Mouse (Mus musculus) macrophage (primary cell): Measurements from ENCODE around the gene Tsku. TPM values are rescaled to one million over a fixed set of nuclear protein-coding genes. Genes with fewer than 3 reads are reported as not detected.

ENCODE experiments used
- H3K27ac ChIP-seq: fragments of 350-480 bp; formaldehyde crosslinking; 2 replicates; pipeline ENCODE4 v1.9.0; 2021
- H3K36me3 ChIP-seq: fragments of 350-480 bp; formaldehyde crosslinking; 2 replicates; pipeline ENCODE4 v1.9.0; 2021; ENCODE audit errors: inconsistent target
- H3K4me3 ChIP-seq: fragments of 350-480 bp; formaldehyde crosslinking; 2 replicates; pipeline ENCODE4 v1.9.0; 2021; ENCODE audit errors: inconsistent target
- H3K79me2 ChIP-seq: fragments of 350-480 bp; formaldehyde crosslinking; 2 replicates; pipeline ENCODE4 v1.9.0; 2021; ENCODE audit errors: inconsistent target
- WGBS: methylation state at CpG from one replicate; pipeline ENCODE4 v1.1.7; 2026; ENCODE audit warnings: inconsistent platforms; ENCODE audit not compliant: missing documents; 5-methylcytosine and 5-hydroxymethylcytosine counted together
- polyA plus RNA-seq: library from polyadenylated mRNA; stranded (reverse); fragments of 250-400 nt; gene quantifications from 3 replicates; pipeline ENCODE4 v1.2.4, GENCODE M21; 2018; ENCODE audit warnings: inconsistent platforms

The Tsku gene
- polyA plus RNA-seq, 1 experiment from 2014 or later, result 3.6 TPM

DNA sequence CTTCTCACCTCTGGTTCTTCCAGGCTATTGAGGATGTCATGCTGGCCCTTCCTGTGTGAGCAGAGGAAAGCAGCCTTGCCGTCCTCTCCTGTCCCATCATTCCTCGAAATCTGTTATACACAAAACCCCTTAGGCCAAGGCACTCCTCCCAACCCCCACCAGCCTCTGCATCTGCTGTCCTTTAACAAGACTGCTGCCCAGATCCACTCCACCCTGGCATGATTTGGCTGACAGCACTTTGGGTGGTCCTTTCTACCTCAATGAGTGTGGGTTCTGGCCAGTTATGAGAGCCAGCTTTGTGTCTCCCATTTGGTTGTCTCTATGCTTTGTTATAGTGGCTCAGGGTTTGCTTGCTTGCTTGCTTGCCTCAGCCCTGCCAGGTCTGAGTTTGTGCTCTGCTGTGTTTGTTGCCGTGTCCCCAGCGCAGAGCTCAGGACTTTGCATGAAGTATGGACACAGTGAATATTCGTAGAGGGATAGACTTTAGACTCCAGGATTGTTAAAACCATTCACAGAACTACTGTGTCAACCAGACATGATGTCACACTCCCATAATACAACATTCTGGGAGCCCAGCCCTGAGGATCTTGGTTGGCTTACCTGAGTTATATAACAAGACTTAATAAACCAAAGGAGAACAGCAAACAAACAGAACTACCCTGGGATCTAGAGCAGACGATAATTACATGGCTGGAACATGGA, 19.2 kb upstream of the Tsku start:
- H3K4me3 ChIP-seq, result no peak overlapping the region
- H3K27ac ChIP-seq, result no peak overlapping the region
- 90% methylated on average over 6 of the region's 6 CpGs for WGBS
- no peaks in the 10 kb centered on the region for H3K36me3 ChIP-seq
- H3K79me2 ChIP-seq, result no peaks in the 10 kb centered on the region

DNA sequence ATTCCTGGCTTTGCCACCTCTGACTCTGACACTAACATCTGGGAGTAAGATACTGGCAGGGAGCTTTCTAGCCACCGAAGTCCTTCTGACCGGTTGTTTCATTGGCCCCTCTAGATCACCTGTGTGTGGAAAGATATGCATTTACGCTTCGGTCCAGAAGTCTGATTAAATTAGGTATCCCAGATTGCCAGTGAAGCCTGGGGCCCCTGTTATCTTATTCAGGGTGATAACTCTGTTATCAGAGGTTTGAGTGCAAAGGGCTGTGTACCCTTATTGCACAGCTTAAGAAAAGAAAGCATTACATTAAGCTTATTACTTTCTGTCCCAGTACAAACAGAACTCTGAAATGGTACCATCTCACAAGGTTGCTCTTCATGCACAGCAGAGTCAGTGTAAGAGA, 18.1 kb upstream of the Tsku start:
- 94% methylated on average over 4 of the region's 4 CpGs for WGBS
- Histone ChIP-seq H3K27ac (no peak overlapping the region), H3K4me3 (no peak overlapping the region), H3K36me3 (no peaks in the 10 kb centered on the region), H3K79me2 (no peaks in the 10 kb centered on the region)

DNA sequence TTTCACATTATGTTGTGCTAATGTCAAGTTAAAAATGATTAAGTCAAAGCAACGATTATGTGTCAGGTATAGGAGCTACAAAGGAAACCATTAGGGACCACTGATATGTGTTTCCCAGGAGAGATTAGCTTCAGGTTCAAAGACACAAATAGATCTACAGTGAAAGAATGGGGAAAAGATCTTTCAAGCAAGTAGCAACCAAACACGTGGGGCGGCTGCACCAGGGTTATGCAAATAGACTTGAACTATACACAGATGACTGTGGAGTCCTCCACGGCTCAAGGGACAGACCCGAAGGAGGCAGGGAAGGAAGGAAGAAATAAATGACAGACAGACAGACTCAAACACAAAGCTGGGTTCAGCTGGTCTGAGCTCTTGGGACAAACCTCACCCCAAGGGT, 16.1 kb upstream of the Tsku start:
- H3K4me3 ChIP-seq, result no peak overlapping the region
- no peak overlapping the region for H3K27ac ChIP-seq
- no peaks in the 10 kb centered on the region for H3K79me2 ChIP-seq
- no peaks in the 10 kb centered on the region for H3K36me3 ChIP-seq
- WGBS, result 66% methylated on average over 5 of the region's 5 CpGs

DNA sequence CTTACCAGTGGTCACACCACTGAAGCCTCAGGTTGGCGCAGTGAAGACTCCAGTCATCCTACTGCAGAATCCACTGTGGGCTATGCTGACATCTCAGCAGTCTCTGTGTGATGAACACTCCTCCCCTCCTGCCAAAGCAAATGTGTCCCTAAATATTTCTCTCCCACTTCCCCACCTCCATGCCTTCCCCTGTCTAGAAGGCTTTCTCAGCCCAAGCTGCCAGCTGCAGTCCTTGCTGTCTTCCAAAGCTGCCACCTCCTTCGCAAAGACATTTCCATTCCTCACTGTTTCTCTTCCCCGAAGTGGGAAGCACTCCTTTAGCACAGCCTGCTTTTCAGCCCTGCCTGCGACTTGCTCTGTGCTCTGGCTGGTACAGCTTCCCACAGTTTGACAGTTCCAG, 10.0 kb upstream of the Tsku start:
- WGBS, result 70% methylated on average over 4 of the region's 4 CpGs
- Histone ChIP-seq H3K4me3 (no peak overlapping the region), H3K79me2 (no peaks in the 10 kb centered on the region), H3K27ac (no peak overlapping the region), H3K36me3 (no peaks in the 10 kb centered on the region)

DNA sequence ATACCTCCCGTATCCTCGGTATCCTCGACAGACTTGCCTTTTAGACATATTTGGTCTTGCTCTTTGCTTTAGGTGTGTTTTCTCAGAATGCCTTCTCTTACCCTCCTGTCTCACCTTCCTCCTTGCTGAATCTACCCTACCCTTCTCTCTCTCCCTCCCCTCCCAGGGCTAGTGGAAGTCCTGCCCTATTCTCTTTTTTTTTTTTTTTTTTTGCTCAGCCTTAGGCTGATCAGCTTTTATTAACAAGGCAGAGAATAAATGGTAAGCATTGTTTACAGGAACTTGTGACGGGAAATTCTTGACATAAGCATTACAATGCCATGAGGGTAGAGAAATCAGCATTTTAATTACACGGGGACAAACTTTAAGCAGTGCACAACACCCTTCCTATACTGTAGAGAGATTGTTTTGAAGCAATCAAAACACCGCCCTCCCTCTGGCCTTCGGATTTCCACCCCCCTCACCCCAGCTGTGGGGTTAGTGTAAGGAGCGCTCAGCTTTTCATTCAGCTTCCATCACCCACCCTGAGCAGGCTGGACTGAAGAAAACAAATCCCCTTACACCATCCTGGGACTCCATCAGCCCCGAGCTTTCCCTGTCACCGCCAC, 8.7 kb upstream of the Tsku start:
- WGBS, result 95% methylated on average over 10 of the region's 10 CpGs
- H3K79me2 ChIP-seq, result no peaks in the 10 kb centered on the region
- no peaks in the 10 kb centered on the region for H3K36me3 ChIP-seq
- H3K27ac ChIP-seq, result no peak overlapping the region
- no peak overlapping the region for H3K4me3 ChIP-seq

DNA sequence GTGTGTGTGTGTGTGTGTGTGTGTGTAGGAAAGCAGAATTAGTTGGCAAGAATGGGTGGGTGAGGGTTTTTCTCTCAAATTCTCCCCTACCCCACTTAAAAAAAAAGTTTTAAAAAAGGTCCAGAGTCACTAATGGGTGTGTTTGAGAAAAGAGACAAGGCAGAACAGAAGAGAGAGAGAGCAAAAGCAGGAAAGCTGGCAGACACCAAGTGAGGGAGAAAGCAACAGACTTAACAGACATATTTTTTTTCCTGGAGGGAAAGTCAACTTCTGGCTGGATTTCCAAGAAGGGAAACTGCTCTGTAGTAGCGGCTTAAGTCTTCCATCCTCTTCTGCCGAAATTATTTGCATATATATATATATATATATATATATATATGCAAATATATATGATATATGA, 534 bp upstream of the Tsku start:
- WGBS, result 38% methylated on average over 2 of the region's 2 CpGs
- Histone ChIP-seq H3K27ac (peak overlapping the region; percentile 59), H3K79me2 (no peaks in the 10 kb centered on the region), H3K4me3 (peak overlapping the region; percentile 14; the same call in 1 of the 2 replicates), H3K36me3 (no peaks in the 10 kb centered on the region)

DNA sequence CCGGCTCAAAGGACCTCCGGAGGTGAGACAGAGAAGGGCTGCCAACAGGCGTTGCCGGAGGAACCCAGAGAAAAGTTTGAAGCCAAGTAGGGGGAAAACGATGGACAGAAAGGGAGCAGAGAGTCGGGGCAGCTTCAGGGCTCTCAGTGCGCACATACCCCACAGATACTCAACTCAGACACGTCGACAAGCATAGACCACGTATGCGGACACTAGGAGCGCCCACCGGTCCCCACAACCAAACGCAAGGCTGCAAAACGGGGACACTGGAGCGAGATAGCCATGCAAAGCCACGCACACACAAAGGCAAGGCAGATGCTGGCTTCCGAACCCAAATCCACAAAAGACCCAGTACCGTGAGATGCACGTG, 522 bp downstream of the Tsku start:
- H3K36me3 ChIP-seq, result no peaks in the 10 kb centered on the region
- no peak overlapping the region for H3K27ac ChIP-seq
- no peaks in the 10 kb centered on the region for H3K79me2 ChIP-seq
- H3K4me3 ChIP-seq, result peak overlapping the region; percentile 37
- 4% methylated on average over 20 of the region's 20 CpGs for WGBS

DNA sequence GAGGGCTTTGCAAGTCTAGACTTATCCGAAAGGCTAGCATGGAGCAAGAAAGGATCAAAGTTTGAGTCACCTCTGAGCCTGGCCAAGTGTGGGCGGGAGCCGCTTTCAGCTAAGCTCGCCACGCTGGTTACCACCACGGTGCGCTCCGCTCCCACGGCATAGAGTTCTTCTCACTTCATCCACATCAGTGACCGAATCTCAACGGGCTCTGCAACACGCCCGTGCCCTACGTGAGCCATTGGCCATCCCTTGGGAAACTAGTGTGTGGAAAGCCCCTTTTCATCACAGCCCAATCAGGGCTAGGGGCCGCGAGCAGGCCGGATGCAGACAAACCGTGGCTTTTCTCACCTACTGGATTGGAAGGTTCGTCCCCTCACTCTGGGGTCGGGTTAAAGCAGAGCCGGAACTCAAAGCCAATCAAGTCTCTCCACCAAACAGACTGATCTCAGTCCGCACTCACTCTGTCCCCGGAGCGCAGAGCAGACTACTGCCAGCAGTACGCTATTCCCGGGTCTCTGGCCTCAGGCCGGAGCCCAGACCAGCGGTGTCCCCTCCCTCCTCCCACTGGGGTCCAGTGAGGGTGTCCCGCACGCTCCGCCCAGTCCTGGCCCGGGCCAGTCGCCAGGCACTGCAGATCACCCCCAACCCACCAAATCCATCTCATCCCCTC, 1.0 kb downstream of the Tsku start:
- Histone ChIP-seq H3K27ac (no peak overlapping the region), H3K4me3 (peak overlapping the region; percentile 37), H3K36me3 (no peaks in the 10 kb centered on the region), H3K79me2 (no peaks in the 10 kb centered on the region)
- WGBS, result 21% methylated on average over 33 of the region's 33 CpGs

DNA sequence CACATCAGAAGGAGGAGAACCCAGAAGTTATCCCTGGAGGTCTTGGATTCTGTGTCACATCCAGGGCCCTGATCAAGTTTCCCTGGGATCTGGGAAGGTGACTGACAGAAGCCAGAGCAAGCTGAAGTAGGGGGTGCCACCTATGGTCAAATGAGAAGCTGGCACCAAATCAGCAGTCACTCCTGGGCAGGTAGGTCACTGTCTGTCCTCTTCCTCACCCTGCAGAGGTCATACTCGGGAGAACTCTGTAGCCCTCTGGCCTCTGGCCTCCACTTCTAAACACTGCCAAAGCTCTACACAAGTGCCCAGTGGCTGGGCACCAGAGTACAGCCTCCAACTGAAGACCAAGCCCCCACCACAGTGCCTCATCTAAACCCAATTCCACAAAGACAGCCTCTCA, 3.1 kb downstream of the Tsku start:
- WGBS, result 92% methylated on average over 1 of the region's 1 CpGs
- Histone ChIP-seq H3K79me2 (no peaks in the 10 kb centered on the region), H3K4me3 (no peak overlapping the region), H3K36me3 (no peaks in the 10 kb centered on the region), H3K27ac (no peak overlapping the region)

DNA sequence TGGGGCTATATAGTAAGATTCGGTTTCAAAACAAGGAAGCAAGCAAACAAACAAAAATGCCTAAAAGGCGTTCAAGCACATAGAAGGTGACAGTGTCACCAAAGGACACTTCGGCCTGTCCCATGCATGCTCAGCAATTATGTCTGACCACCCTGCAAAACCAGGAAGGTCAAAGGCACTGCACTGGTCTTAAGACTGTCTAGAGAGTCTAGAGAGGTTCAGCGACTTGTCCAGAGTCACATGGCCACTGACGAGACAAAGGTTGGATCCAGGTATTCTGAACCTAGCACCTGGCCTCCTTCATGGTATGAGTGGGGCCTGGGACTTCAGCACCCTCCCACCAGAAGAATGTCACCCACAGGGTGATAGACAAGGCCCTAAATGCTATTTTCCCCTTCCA, 3.8 kb downstream of the Tsku start:
- WGBS, result 83% methylated on average over 5 of the region's 5 CpGs
- Histone ChIP-seq H3K36me3 (no peaks in the 10 kb centered on the region), H3K79me2 (no peaks in the 10 kb centered on the region), H3K27ac (no peak overlapping the region), H3K4me3 (no peak overlapping the region)

DNA sequence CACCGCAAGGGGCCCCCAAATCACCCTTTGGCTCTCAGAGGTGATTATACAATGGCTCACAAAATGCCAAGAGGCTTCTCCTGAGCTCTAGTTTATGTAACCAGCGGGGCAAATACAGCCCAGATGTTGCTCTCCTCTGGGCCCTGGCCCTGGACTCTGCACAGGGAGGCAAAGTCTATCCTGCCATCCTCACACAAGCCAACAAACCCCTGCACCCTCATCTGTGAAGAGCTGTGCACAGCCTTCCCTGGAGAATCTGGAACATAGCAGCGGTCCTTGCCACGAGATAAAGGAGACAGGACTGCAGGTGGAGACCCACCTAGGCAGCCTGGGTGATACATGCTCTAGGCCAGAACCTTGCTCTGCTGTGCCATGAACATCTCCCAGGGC, 6.2 kb downstream of the Tsku start:
- Histone ChIP-seq H3K27ac (no peak overlapping the region), H3K79me2 (no peaks in the 10 kb centered on the region), H3K4me3 (no peak overlapping the region), H3K36me3 (no peaks in the 10 kb centered on the region)
- 94% methylated on average over 4 of the region's 4 CpGs for WGBS

DNA sequence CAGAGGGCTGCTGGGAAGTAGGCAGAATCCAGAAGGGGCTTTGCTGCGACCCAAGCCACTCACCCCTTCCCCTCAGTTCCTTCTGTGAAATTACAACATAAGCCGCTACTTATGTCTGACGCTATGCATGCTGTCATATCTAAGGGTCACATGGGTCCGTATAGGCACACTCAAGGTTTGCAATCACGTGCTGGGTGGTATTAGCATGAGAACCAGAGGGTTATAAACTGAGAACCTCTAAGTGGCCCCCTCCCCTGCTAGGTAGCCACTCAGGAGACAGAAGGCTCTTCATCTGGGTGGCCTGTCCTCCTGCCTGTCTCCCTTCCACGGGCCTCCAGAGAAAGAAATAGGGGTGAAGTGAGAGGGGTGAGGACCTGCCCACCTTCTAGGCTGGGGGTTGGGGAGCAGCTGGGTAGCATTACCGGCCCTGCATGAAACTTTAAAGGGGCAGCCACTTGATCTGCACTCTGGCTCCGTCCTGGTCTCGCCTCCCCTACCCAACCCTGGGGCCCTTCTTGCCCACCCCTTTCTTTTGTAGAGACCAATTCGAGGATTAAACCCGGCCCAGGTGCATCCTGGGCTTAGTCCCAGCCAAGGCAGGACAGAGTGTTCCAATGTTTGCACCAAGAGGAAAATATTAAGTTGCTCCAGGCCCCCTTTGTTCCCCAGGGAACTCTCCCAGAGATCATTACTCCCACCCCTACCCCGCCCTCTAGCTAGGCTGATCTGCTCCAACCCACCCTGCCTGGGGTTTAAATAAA, 6.8 kb downstream of the Tsku start:
- WGBS, result 83% methylated on average over 11 of the region's 12 CpGs
- no peak overlapping the region for H3K27ac ChIP-seq

DNA sequence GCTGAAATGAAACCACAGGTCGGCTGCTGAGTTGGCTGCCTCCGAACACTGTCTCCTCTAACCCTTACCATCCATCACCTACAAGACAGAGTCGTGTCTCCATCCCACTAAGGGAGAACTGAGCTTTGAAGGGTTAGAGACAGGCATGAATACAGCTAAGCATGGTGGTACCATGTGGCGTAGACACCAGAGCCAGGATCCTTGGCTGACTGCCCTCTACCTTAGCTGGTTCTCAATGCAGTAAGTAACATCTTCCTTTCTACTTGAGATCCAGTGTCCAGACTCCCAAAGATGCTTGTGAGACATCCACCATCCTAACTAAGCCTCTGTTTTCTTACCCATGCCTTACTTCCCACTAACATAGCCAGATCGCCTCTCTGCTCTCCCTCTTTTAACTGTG, 7.5 kb downstream of the Tsku start:
- no peaks in the 10 kb centered on the region for H3K79me2 ChIP-seq
- H3K27ac ChIP-seq, result no peak overlapping the region
- H3K36me3 ChIP-seq, result no peaks in the 10 kb centered on the region
- 96% methylated on average over 5 of the region's 5 CpGs for WGBS
- H3K4me3 ChIP-seq, result no peak overlapping the region

More for the DNA sequence above, 6.8 kb downstream of the Tsku start:
- Histone ChIP-seq H3K4me3 (no peak overlapping the region), H3K36me3 (no peaks in the 10 kb centered on the region), H3K79me2 (no peaks in the 10 kb centered on the region)

DNA sequence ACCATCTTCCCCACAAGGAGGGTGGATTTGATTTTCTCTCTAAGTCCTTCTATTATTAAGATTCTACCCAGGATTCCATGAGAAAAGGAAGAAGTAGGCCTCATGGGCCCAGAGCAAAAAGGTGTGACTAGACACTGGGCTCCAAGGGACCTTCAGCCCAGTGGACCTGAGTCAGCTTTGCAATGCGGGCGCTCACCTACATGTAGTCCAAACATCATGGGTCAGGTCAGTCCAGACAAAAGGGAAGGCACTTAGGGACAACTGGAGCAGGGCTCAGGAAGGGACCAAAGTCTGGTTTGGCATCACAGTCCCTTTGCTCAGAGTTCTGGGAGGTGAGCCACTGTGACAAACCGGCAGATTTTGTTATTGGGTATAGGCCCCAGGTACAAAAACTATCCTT, 9.6 kb downstream of the Tsku start:
- Histone ChIP-seq H3K4me3 (no peak overlapping the region), H3K27ac (no peak overlapping the region), H3K79me2 (no peaks in the 10 kb centered on the region), H3K36me3 (no peaks in the 10 kb centered on the region)
- 91% methylated on average over 3 of the region's 3 CpGs for WGBS

DNA sequence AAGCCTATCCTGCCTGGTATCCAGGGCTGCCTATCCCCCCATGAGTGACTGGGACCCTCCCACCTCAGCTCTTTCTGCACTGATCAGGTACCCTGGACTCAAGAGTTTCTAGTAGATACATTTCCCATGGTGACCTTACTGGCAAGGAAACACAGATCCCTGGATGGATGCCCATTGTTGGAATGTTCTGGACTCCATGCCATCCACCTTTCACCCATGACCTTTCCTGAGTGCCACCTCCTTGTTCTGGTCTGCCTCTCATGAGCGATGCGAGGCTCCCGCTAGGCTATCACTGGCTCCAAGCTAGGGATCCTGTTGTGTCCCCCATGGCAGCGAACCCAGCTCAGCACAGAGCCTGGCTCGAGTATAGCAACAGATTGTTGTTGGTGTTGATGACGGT, 11.3 kb downstream of the Tsku start:
- Histone ChIP-seq H3K36me3 (no peaks in the 10 kb centered on the region), H3K4me3 (no peak overlapping the region), H3K79me2 (no peaks in the 10 kb centered on the region), H3K27ac (no peak overlapping the region)
- 98% methylated on average over 6 of the region's 6 CpGs for WGBS
